Mouse (Mus musculus) small intestine, adult 2 months (tissue): ENCODE data around the gene Nmb. TPM values are rescaled to one million over a fixed set of nuclear protein-coding genes. Genes with fewer than 3 reads are reported as not detected.
"Not testable (repeated sequence)": the region's sequence is repeated elsewhere in the genome, so short reads cannot be mapped to it uniquely, and the experiment has no call there.

Experiments used
- H3K27ac ChIP-seq: fragments of 200-500 bp; 2 replicates; pipeline ENCODE4 v1.5.1; 2012; ENCODE audit warnings: low read depth, low read length, control low read depth, inconsistent platforms; ENCODE audit not compliant: insufficient read depth
- H3K27me3 ChIP-seq: fragments of 200-500 bp; 2 replicates; pipeline ENCODE4 v1.6.1; 2012; ENCODE audit warnings: mild to moderate bottlenecking, moderate library complexity, low read length, inconsistent platforms; ENCODE audit not compliant: control insufficient read depth, insufficient read depth
- H3K36me3 ChIP-seq: fragments of 200-500 bp; 2 replicates; pipeline ENCODE4 v1.6.1; 2012; ENCODE audit warnings: mild to moderate bottlenecking, low read length, control low read depth, inconsistent platforms; ENCODE audit not compliant: control insufficient read depth, insufficient read depth
- H3K4me1 ChIP-seq: fragments of 200-500 bp; 2 replicates; pipeline ENCODE4 v1.6.1; 2012; ENCODE audit warnings: low read length, inconsistent platforms, mixed read lengths; ENCODE audit not compliant: control insufficient read depth, insufficient read depth, insufficient read length
- H3K4me3 ChIP-seq: fragments of 200-500 bp; 2 replicates; pipeline ENCODE4 v1.5.1; 2012; ENCODE audit warnings: low read depth, mild to moderate bottlenecking, control low read depth, inconsistent platforms, low read length, moderate library complexity
- CTCF ChIP-seq: fragments of 200-500 bp; IDR thresholded peaks from 2 replicates; pipeline ENCODE4 v1.5.1; 2012; ENCODE audit warnings: low read depth, mild to moderate bottlenecking, control low read depth, inconsistent platforms, low read length, moderate library complexity, mixed read lengths; ENCODE audit not compliant: insufficient replicate concordance, insufficient read length; ENCODE audit errors: extremely low read depth
- POLR2A ChIP-seq: fragments of 200-500 bp; IDR thresholded peaks from 2 replicates; pipeline ENCODE4 v1.6.1; 2012; ENCODE audit warnings: low read depth, mild to moderate bottlenecking, control low read depth, inconsistent platforms, low read length, moderate library complexity
- WGBS: fragments of 180-500 bp; shearing (Covaris S2); methylation state at CpG from one replicate; pipeline ENCODE4 v1.1.7; 2018; 5-methylcytosine and 5-hydroxymethylcytosine counted together
- polyA plus RNA-seq: library from polyadenylated mRNA; depleted of rRNA; stranded (reverse); fragments of >200 nt; gene quantifications from 2 replicates; pipeline ENCODE4 v1.2.3, GENCODE M21; 2012; rRNA removed

Gene Nmb
- 2.0 and 2.3 TPM in 2 replicates for polyA plus RNA-seq

DNA sequence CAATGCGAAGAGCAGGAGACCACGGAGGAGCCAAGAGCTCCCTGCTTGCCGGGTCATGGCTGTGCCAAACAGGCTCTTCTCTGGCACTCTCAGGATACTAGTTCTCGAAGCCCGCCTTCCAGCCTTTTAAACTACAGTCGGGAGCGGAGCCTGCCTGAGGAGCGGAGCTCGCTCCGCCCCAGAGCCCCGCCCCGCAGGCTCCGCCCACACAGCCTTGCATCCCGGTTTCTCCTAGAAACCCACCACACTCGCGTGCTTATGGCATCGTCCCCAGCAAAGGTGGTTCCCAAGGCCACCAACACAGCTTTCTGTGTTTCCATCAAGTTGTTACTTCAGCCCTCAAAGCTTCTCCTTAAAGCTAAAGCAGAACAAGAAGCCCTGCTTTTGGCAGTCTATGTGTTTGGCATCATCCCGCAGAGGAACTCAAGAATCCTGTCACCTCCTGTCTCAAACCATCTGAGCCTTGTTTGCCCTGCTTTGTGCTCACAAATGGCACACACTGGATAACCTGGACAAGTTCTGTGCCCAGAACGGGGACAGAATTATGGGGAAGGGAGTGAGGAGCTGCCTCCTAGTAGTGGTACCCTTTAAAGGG is at the start of gene Nmb:
Nmb (minus strand) TSS at position 156 of the 595 bp plus-strand sequence.
- peaks cover 6% of the 10 kb centered on the region for H3K4me1 ChIP-seq
- H3K4me3 ChIP-seq = peak within 1 kb of the TSS; percentile 62
- WGBS = 3% methylated on average over 19 of the region's 19 CpGs
- no peak within 1 kb of the TSS for H3K27ac ChIP-seq
- H3K36me3 ChIP-seq = peaks cover 2% of the 10 kb centered on the region; the same call in 1 of the 2 replicates
- no peaks in the 10 kb centered on the region for H3K27me3 ChIP-seq
- TF ChIP-seq CTCF = no peak
- no peak for TF ChIP-seq POLR2A

DNA sequence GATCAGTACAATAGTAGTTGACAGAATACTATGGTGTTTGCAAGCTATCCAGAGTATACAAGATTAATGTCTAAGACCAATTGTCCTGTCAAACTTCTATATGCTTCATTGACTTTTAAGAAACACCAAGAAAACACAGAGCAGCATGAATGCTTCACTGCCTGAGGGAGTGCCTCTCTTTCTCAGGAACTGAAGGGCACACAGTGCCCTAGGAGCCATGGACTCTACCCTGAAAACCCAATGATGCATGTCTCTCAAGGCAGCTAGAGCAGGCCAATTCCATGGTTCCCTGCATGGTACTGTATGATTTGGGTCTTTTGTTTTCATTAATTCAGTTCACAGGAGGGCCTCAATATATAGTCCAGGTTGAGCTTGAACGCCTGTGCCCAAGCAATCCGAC is 49.4 kb upstream of the Nmb start:
- Histone ChIP-seq H3K4me1 (peaks cover 11% of the 10 kb centered on the region; the same call in 1 of the 2 replicates), H3K27me3 (no peaks in the 10 kb centered on the region), H3K4me3 (no peak overlapping the region), H3K36me3 (no peaks in the 10 kb centered on the region), H3K27ac (no peak overlapping the region)
- WGBS = 96% methylated on average over 2 of the region's 2 CpGs
- TF ChIP-seq POLR2A (no peak), CTCF (no peak)

DNA sequence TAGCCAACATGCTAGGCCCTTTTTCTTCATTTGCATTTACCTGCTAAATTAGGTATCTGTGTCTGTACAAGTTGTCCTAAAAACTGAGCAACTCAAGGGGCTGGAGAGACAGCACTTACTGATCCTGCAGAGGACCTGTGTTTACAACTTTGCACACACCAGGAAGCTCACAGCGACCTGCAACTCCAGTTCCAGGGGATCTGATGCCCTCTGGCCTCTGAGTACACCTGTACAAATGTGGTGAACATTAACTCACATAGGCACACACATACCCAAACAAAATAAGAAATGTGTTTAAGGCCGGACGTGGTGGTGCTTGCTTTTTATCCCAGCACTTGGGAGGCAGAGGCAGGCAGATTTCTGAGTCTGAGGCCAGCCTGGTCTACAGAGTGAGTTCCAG is 47.3 kb upstream of the Nmb start:
- H3K27me3 ChIP-seq = no peaks in the 10 kb centered on the region
- H3K36me3 ChIP-seq = no peaks in the 10 kb centered on the region
- H3K4me3 ChIP-seq = no peak overlapping the region
- peaks cover 11% of the 10 kb centered on the region; the same call in 1 of the 2 replicates for H3K4me1 ChIP-seq
- WGBS = 29% methylated on average over 3 of the region's 3 CpGs
- 0 out of 2 replicates have a peak overlapping the region, but pooled peaks have one; percentile 19 for H3K27ac ChIP-seq
- TF ChIP-seq POLR2A = no peak
- no peak for TF ChIP-seq CTCF

DNA sequence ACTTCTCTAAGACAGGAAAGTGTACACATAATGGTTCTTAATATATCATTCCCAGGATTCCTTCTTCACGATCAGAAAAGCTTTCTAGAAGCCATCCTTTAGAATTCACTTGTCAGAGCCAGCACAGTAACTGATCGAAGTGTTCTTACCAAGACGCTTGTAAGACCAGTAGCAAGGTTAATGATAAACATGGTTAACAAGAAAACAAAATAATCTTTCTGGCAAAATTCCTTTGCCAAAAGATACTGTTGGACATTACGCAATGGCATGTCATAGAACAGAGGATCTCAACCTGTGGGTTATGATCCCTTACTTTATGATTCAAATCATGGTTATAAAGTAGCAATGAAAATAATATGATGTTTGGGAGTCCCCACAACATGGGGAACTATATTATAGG is 46.6 kb upstream of the Nmb start:
- H3K27me3 ChIP-seq = no peaks in the 10 kb centered on the region
- H3K4me3 ChIP-seq = no peak overlapping the region
- peaks cover 11% of the 10 kb centered on the region; the same call in 1 of the 2 replicates for H3K4me1 ChIP-seq
- WGBS = 39% methylated on average over 4 of the region's 4 CpGs
- H3K36me3 ChIP-seq = no peaks in the 10 kb centered on the region
- TF ChIP-seq POLR2A = no peak
- TF ChIP-seq CTCF = no peak
- H3K27ac ChIP-seq = peak overlapping the region; percentile 50; the same call in 1 of the 2 replicates

DNA sequence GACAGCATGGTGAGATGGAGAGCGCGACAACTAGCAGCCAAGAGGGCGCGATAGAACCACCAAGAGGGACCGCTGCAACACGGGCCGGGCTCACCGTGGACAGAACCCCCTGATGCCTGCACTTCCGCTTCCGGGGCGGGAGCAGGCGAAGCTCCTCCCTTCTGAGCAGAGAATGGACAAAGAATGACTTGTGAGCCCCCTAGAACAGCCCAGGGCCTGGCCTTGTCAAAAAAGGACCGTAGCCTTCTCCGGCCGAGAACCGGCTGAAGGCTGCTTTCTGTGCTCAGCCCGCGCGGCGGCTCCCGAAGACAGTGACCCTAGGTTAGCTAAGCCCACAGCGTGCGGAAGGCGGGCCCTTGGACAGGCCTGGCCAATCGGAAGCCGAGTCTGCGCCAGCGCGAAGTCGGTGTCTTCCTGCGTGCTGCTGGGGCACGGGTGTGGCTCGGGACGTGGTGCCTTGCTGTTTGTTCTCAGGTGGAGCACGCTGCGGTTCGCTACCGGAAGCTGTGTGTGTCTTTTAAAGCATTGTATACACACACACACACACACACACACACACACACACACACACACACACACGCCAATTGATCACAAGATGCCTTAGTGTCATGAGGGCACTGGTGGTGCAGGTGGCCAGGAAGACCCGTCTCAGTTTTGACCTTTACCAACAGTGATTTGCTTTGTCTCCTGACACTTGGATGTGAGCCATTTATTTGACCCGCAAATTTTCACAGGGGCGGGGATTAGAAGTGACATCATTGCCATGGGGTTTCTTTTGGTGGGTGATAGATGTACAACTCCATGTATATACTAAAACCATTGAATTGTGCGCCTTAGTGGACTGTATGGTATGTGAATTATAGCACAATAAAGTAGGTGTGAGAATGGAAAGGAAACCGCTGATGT is 42.8 kb upstream of the Nmb start, which contains the start of gene Sec11a:
Sec11a (minus strand) TSS at position 336 of the 906 bp plus-strand sequence.
- H3K27me3 ChIP-seq = no peaks in the 10 kb centered on the region
- H3K27ac ChIP-seq = peak within 1 kb of the TSS; percentile 92
- WGBS = 2% methylated on average over 44 of the region's 44 CpGs
- peak within 1 kb of the TSS; percentile 84 for H3K4me3 ChIP-seq
- H3K36me3 ChIP-seq = no peaks in the 10 kb centered on the region
- H3K4me1 ChIP-seq = peaks cover 13% of the 10 kb centered on the region
- TF ChIP-seq POLR2A (peak; percentile 83), CTCF (no peak)

DNA sequence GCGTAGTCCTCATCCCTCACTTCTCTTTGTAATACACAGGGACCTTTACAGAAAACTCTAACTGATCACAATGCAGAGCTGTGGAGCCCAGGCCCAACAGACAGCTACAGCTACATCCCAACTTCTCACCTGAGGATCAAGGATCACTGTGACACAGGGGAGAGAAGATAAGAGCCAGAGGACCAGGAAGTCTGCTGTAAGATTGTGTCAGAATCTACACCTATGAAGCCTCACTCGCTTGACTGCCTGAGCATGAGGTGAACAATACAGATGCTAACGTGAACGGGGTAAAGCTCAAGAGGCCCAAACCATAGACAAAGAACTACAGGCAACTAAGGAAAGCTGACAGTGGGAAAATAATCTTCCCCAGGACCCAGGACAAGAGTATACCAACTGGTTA is 34.9 kb upstream of the Nmb start:
- H3K27ac ChIP-seq = no peak overlapping the region
- TF ChIP-seq POLR2A = no peak
- no peak for TF ChIP-seq CTCF
- H3K4me1 ChIP-seq = peaks cover 8% of the 10 kb centered on the region
- no peak overlapping the region for H3K4me3 ChIP-seq
- peaks cover 5% of the 10 kb centered on the region; the same call in 1 of the 2 replicates for H3K36me3 ChIP-seq
- no peaks in the 10 kb centered on the region for H3K27me3 ChIP-seq
- WGBS = 57% methylated on average over 4 of the region's 4 CpGs

DNA sequence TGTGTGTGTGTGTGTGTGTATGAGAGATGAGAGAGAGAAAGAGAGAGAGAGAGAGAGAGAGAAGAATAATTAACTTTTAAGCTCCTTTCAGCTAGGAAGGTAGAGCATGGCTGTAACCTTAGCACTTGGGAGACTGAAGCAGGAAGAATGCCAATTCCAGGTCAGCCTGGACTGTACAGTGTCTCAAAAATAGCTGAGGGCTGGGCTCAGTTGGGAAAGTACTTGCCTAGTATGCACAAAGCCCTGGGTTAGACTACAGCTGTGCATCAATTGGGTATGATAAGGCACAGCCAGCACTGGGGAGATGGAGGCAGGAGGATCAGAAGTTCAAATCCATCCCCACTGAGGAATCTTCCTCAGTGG is 32.4 kb upstream of the Nmb start:
- H3K4me3 ChIP-seq, H3K27ac ChIP-seq, H3K27me3 ChIP-seq, H3K4me1 ChIP-seq: not testable (repeated sequence)
- peaks cover 23% of the 10 kb centered on the region for H3K36me3 ChIP-seq

DNA sequence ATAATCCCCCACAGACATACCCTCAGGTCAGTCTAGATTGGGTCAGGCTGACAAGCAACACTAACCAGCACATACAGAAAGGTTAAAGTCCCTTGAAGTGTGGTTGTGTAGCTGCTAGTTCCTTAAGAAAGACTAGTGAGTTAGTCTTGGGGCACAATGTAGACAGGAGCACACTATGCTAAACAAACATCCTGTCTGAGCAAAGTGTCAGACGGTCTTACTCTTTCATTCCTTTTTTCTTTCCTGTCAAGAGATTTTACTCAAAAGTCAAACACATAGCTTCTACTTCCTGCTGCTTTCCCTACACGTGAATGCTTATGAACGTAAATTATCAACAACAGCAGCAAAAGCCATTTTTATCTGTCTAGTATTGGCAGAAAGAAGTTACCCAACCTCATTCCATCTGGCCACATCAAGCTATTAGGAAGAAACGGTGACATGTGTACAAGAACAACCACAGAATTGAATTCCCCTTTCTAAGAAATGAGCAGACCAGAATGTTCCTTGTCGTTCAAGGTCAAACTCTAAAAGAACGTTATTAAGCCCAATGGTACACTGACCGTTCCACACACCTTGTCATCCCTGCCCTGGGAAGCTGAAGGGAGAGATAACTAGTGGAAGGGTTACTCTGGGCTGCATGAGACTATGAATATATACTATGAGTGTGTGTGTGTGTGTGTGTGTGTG is 31.9 kb upstream of the Nmb start:
- not testable (repeated sequence) for H3K27ac ChIP-seq

More for the DNA sequence above, 31.9 kb upstream of the Nmb start:
- not testable (repeated sequence) for H3K4me3 ChIP-seq, H3K4me1 ChIP-seq, H3K27me3 ChIP-seq
- H3K36me3 ChIP-seq = peaks cover 25% of the 10 kb centered on the region
- 30% methylated on average over 7 of the region's 7 CpGs for WGBS
